Mouse (Mus musculus): ENCODE measurements at regions not wholly inside any gene's neighbourhood (a gene's known extent, or its start where the extent isn't known, plus 50 kb on each side); places are given as distances from the start of the nearest gene placed in this dataset.

- ATAC-seq (ENCODE audit: insufficient number of reproducible peaks, low FRiP score, low TSS enrichment, low read depth) = no peak
- Histone ChIP-seq H3K27me3 (ENCODE audit: control insufficient read depth, insufficient read depth, low read length) (no peaks in the 10 kb centered on the region), H3K36me3 (ENCODE audit: control insufficient read depth, insufficient read depth, low read length) (no peaks in the 10 kb centered on the region), H3K4me1 (ENCODE audit: control insufficient read depth, insufficient read depth, low read length) (no peaks in the 10 kb centered on the region), H3K9me3 (ENCODE audit: control insufficient read depth, low read length) (no peaks in the 10 kb centered on the region), H3K27ac (replicated peaks; ENCODE audit: low read depth, low read length) (no peak overlapping the region), H3K4me3 (ENCODE audit: low read depth, low read length) (no peak overlapping the region), H3K4me2 (ENCODE audit: low read depth, severe bottlenecking) (no peak overlapping the region), H3K9ac (ENCODE audit: low read length) (no peak overlapping the region)
- no peak for DNase-seq (ENCODE audit: low spot score)
- WGBS = 86% methylated on average over 10 of the region's 10 CpGs
Observed at GRCm38 (mm10) chr14:75396511-75397026, 59.2 kb upstream of the Siah3 start.

- H3K4me3 ChIP-seq (ENCODE audit: low read depth, low read length) = no peak overlapping the region
- H3K36me3 ChIP-seq (ENCODE audit: control insufficient read depth, insufficient read depth, low read length) = no peaks in the 10 kb centered on the region
- H3K9me3 ChIP-seq (ENCODE audit: control insufficient read depth, low read length) = no peaks in the 10 kb centered on the region
- ATAC-seq (ENCODE audit: insufficient number of reproducible peaks, low FRiP score, low TSS enrichment, low read depth) (no peak), DNase-seq (ENCODE audit: low spot score) (no peak)
- H3K27ac ChIP-seq (replicated peaks; ENCODE audit: low read depth, low read length) = no peak overlapping the region
- no peaks in the 10 kb centered on the region for H3K27me3 ChIP-seq (ENCODE audit: control insufficient read depth, insufficient read depth, low read length)
- no peaks in the 10 kb centered on the region for H3K4me1 ChIP-seq (ENCODE audit: control insufficient read depth, insufficient read depth, low read length)
- no peak overlapping the region for H3K9ac ChIP-seq (ENCODE audit: low read length)
- H3K4me2 ChIP-seq (ENCODE audit: low read depth, severe bottlenecking) = no peak overlapping the region
- 94% methylated on average over 2 of the region's 2 CpGs for WGBS
Observed at GRCm38 (mm10) chr14:75399678-75400077, 56.1 kb upstream of the Siah3 start.

DNA sequence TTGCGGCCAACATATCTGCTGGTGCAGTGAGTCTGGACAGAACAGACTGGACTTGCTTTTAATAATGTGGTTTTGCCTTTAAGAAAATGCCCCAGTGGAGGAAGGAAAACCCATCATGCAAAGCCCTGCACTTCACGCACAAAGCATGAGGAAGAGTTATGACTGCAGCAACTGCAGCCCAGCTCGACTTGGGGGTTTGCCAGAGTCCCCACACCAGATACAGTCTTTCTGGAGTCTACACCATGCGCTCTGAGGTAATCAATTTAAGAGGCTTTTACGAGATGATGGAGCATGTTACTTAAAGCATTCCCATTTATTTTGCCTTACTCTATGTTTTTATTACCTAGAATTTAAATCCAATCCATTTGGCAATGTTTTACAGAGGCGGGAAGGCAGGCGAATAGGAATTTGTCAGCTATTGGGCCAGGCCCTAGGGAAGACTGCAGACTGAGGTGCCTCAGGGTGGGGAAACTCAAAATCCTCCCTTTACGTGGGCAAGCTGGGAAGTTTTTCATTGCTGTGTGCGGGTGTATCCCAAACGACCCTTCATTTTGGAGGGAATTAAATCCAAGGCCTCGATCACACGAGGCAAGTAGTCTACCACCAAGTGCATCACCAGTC, 53.2 kb upstream of the Siah3 start:
- Histone ChIP-seq H3K9ac (ENCODE audit: low read length) (no peak overlapping the region), H3K27ac (replicated peaks; ENCODE audit: low read depth, low read length) (no peak overlapping the region), H3K4me1 (ENCODE audit: control insufficient read depth, insufficient read depth, low read length) (no peaks in the 10 kb centered on the region), H3K4me2 (ENCODE audit: low read depth, severe bottlenecking) (no peak overlapping the region), H3K36me3 (ENCODE audit: control insufficient read depth, insufficient read depth, low read length) (no peaks in the 10 kb centered on the region), H3K9me3 (ENCODE audit: control insufficient read depth, low read length) (no peaks in the 10 kb centered on the region), H3K4me3 (ENCODE audit: low read depth, low read length) (no peak overlapping the region), H3K27me3 (ENCODE audit: control insufficient read depth, insufficient read depth, low read length) (no peaks in the 10 kb centered on the region)
- DNase-seq (ENCODE audit: low spot score) (no peak), ATAC-seq (ENCODE audit: insufficient number of reproducible peaks, low FRiP score, low TSS enrichment, low read depth) (peak; percentile 81; the same call in 1 of the 2 replicates)
- 61% methylated on average over 12 of the region's 12 CpGs for WGBS
